Mouse (Mus musculus) thymus, adult 18-20 months (tissue): Measurements from ENCODE around the gene Astl.
"Not testable (repeated sequence)": the region's sequence is repeated elsewhere in the genome, so short reads cannot be mapped to it uniquely, and the experiment has no call there.

Experiments used
- DNase-seq, 2 experiments: peaks; one replicate each; pipeline ENCODE4 v3.0.0; 2022; ENCODE audit warnings: mixed read lengths in 2 of 2

Gene Astl

GRCm38 (mm10) chr2:127338416-127338815 lies at the start of gene Astl:
TSS of gene Astl (plus strand) at chr2:127338639.
- DNase-seq: peak in 1 of 2 experiments; percentile 6

- DNase-seq: no peak
Measured at GRCm38 (mm10) chr2:127292250-127292649, 46.2 kb upstream of the Astl start.

GRCm38 (mm10) chr2:127297001-127297805 lies 41.2 kb upstream of the Astl start:
- DNase-seq: no peak

- no peak for DNase-seq
Measured at GRCm38 (mm10) chr2:127298056-127298455, 40.4 kb upstream of the Astl start.

- DNase-seq: no peak
Measured at GRCm38 (mm10) chr2:127300701-127301100, 37.7 kb upstream of the Astl start.

GRCm38 (mm10) chr2:127301883-127302282 lies 36.6 kb upstream of the Astl start:
- no peak for DNase-seq

GRCm38 (mm10) chr2:127304192-127304591 lies 34.2 kb upstream of the Astl start:
- DNase-seq: not testable (repeated sequence)

GRCm38 (mm10) chr2:127304609-127305210 lies 33.7 kb upstream of the Astl start:
- DNase-seq: no peak

GRCm38 (mm10) chr2:127306123-127306522 lies 32.3 kb upstream of the Astl start:
- no peak for DNase-seq

- DNase-seq: no peak
Measured at GRCm38 (mm10) chr2:127307179-127307578, 31.3 kb upstream of the Astl start.

GRCm38 (mm10) chr2:127308660-127309059 lies 29.8 kb upstream of the Astl start:
- no peak for DNase-seq

- DNase-seq: no peak
Measured at GRCm38 (mm10) chr2:127310246-127310645, 28.2 kb upstream of the Astl start.

- no peak for DNase-seq
Measured at GRCm38 (mm10) chr2:127310685-127311084, 27.8 kb upstream of the Astl start.

GRCm38 (mm10) chr2:127311193-127311592 lies 27.2 kb upstream of the Astl start:
- no peak for DNase-seq

GRCm38 (mm10) chr2:127312801-127313200 lies 25.6 kb upstream of the Astl start:
- DNase-seq: no peak

- DNase-seq: peak in 1 of 2 experiments; percentile 32
Measured at GRCm38 (mm10) chr2:127313878-127314277, 24.6 kb upstream of the Astl start.

- DNase-seq: peak; percentile 72 to 85
Measured at GRCm38 (mm10) chr2:127314467-127315154, 23.8 kb upstream of the Astl start.

GRCm38 (mm10) chr2:127315155-127315470 lies 23.3 kb upstream of the Astl start:
- no peak for DNase-seq

GRCm38 (mm10) chr2:127316431-127316830 lies 22.0 kb upstream of the Astl start:
- no peak for DNase-seq

- DNase-seq: no peak
Measured at GRCm38 (mm10) chr2:127318136-127318535, 20.3 kb upstream of the Astl start.

GRCm38 (mm10) chr2:127319071-127319470 lies 19.4 kb upstream of the Astl start:
- peak in 1 of 2 experiments; percentile 41 for DNase-seq

GRCm38 (mm10) chr2:127322671-127323285 lies 15.7 kb upstream of the Astl start:
- DNase-seq: no peak

GRCm38 (mm10) chr2:127323667-127324066 lies 14.8 kb upstream of the Astl start:
- no peak for DNase-seq
